Mouse (Mus musculus): Measurements from ENCODE around the gene 8030411F24Rik.

- no peak for TF ChIP-seq POLR2A (IDR thresholded peaks at IDR 0.05; ENCODE audit: borderline replicate concordance, insufficient read depth, low read length)
- no peak for TF ChIP-seq CTCF (IDR thresholded peaks at IDR 0.05; ENCODE audit: borderline replicate concordance, insufficient read depth, low read depth, low read length)
Measured at GRCm38 (mm10) chr2:148789142-148789541, 7.3 kb downstream of the 8030411F24Rik start, which contains the start of gene Cst12.

All from cerebellum, adult 2 months (tissue).